Mouse (Mus musculus) left cerebral cortex, adult 2 months (tissue): ENCODE measurements at regions not wholly inside any gene's neighbourhood (a gene's known extent, or its start where the extent isn't known, plus 50 kb on each side); places are given as distances from the start of the nearest gene placed in this dataset.
A peak's percentile ranks its signal among the peaks of the same experiment; 100 is the strongest.

Experiments used
- DNase-seq, 2 experiments: peaks; one replicate each; pipeline ENCODE4 v3.0.0; 2021 to 2022; ENCODE audit warnings: low spot score in 2 of 2, mixed read lengths in 1 of 2; ENCODE audit errors: extremely low spot score in 1 of 2
- H3K27ac ChIP-seq: fragments of 200-600 bp; 2 replicates; pipeline ENCODE4 v1.8.1; 2022
- H3K4me3 ChIP-seq: fragments of 200-600 bp; 2 replicates; pipeline ENCODE4 v1.8.1; 2022
- CTCF ChIP-seq: fragments of 200-600 bp; IDR thresholded peaks from 2 replicates; pipeline ENCODE4 v1.8.1; 2022; ENCODE audit warnings: antibody characterized with exemption, mild to moderate bottlenecking, moderate library complexity
- intact Hi-C: fragments of 180-260 bp; cut with DNase I; formaldehyde crosslinking; loops from one replicate; pipeline ENCODE4 v1.15.1; 2025

DNA sequence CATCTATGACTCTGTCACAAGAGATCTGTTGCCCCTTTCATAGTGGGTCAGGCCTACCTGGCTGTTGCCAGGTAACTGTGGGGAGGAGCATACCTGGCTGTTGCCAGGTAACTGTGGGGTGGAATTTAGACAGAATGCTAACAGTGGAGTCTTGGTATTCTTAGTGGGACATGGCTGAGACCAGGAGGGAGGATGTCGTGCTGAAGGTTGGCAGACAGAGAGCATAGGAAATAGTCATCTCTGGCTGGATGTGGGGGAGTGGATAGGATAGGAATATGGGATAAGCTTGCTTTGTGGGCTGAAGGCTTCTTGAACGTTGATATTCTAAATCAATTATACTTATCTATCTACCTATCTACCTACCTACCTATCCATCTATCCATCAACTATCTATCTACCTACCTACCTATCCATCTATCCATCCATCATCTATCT lies 79.2 kb upstream of the Cpsf6 start:
- no peak overlapping the region for H3K4me3 ChIP-seq
- no peak overlapping the region for H3K27ac ChIP-seq
- no peak for DNase-seq
- no peak for TF ChIP-seq CTCF
- intact Hi-C loops: no loop called here

- no peak for DNase-seq
- Histone ChIP-seq H3K27ac (no peak overlapping the region), H3K4me3 (no peak overlapping the region)
- intact Hi-C loops: no loop called here
- no peak for TF ChIP-seq CTCF
These were observed 78.6 kb upstream of the Cpsf6 start for GRCm38 (mm10) chr10:117458271-117459040.

DNA sequence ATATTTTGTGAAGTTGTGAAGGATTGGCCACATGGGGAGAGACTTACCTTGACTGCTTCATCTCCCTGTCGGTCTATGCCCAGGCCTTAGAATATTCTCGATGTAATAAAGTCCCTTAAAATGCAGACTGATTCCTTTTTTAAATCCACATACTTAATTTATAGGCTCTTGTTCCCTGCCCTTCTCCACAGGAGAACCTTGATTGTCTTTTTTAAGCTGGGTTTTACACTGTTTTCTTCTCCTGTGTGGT lies 77.8 kb upstream of the Cpsf6 start:
- no peak overlapping the region for H3K4me3 ChIP-seq
- TF ChIP-seq CTCF: no peak
- no peak overlapping the region for H3K27ac ChIP-seq
- DNase-seq: no peak
- intact Hi-C loops: no loop called here

DNA sequence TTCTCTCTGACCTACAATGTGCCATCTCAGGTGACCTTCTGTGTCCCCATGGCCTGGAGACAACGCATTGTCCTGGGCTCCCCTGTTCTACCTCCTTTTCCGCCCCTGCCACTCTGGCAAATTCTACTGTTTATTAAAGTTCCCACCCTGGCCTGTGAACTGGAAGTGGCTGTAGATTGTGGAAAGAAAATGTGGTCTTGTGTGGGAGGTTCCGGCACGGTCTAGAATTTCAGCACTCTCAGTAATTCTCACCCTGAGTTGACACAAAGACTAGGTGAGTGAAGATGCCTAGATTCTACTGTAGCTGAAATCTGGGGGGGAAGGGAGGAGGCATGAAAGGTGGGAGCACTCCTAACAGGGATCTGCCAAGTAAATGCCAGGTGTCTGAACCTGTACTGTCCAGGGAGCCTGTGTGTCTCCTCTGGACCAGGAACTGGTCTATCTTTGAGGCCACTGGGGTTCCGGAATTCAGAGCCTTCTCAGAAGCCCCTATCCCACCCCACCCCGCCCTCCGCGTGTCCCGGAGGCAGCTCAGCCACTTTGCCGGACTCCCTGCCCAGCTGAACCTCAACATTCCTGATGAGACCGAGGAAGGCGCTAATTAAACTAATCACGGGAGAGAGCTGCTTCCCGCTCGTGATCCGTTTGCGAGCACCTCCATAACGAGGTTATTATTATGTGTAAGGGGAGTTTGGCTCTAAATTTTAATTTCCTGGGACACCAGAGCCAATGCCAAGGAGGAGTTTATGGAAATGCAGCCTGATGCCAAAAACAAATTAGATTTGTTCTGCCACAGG lies 77.3 kb upstream of the Cpsf6 start:
- Histone ChIP-seq H3K4me3 (no peak overlapping the region), H3K27ac (no peak overlapping the region)
- intact Hi-C loops: no loop called here
- TF ChIP-seq CTCF: no peak
- no peak for DNase-seq

GRCm38 (mm10) chr10:117456427-117456826 lies 76.6 kb upstream of the Cpsf6 start:
- H3K27ac ChIP-seq: no peak overlapping the region
- no peak for TF ChIP-seq CTCF
- intact Hi-C loops: no loop called here
- H3K4me3 ChIP-seq: no peak overlapping the region
- no peak for DNase-seq

- peak; percentile 20 to 48 for DNase-seq
- H3K27ac ChIP-seq: no peak overlapping the region
- TF ChIP-seq CTCF: peak; percentile 74
- intact Hi-C loops: loop anchor here (1.0 kb wide), 1 partner anchor 222 kb away; no protein-coding TSS in a partner anchor
- H3K4me3 ChIP-seq: no peak overlapping the region
These were observed 75.9 kb upstream of the Cpsf6 start for GRCm38 (mm10) chr10:117455595-117456302.

- no peak for DNase-seq
- intact Hi-C loops: loop anchor here (1.0 kb wide), 1 partner anchor 222 kb away; no protein-coding TSS in a partner anchor
- no peak overlapping the region for H3K27ac ChIP-seq
- no peak for TF ChIP-seq CTCF
- H3K4me3 ChIP-seq: no peak overlapping the region
These were observed 75.1 kb upstream of the Cpsf6 start for GRCm38 (mm10) chr10:117454711-117455591.

GRCm38 (mm10) chr10:117454171-117454500 lies 74.3 kb upstream of the Cpsf6 start:
- no peak; the same call in 1 of the 2 replicates for TF ChIP-seq CTCF
- DNase-seq: no peak
- Histone ChIP-seq H3K4me3 (no peak overlapping the region), H3K27ac (no peak overlapping the region)
- intact Hi-C loops: no loop called here

DNA sequence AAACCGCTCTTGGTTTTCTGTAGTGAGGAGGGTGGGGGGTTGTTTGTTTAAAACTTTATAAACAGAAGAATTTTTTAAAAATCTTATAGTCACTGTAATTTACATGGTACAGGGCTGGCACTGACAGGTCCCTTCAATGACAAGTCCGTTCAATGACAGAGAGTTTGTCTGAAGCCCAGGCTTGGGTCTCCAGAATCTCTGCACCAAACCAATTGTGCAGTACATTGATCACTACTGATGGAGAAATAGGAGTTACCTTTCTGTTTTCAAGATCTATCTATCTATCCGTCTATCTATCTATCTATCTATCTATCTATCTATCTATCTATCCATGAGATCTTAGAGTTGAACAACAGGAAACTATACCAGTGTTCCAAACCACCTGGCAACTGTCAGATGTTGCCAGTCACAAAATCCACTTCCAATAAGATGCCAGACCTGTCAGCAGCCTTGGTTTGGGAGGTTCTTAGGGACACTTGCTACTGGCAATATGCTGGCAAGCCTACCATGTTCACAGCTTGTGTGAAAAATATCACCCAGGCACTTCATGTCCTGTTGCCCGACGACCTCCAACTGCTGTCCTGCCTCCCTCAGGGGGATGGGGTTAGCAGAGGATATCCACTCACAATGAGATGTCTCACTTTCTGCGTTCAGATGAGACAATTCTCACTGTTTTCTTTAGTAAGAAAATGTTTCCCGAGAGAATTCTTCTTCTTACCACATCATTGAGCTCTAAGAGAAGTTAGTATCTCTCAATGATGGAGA lies 73.8 kb upstream of the Cpsf6 start:
- intact Hi-C loops: no loop called here
- Histone ChIP-seq H3K27ac (no peak overlapping the region), H3K4me3 (no peak overlapping the region)
- DNase-seq: no peak
- TF ChIP-seq CTCF: no peak

- DNase-seq: no peak
- intact Hi-C loops: no loop called here
- no peak for TF ChIP-seq CTCF
- H3K4me3 ChIP-seq: no peak overlapping the region
- no peak overlapping the region for H3K27ac ChIP-seq
These were observed 72.6 kb upstream of the Cpsf6 start for GRCm38 (mm10) chr10:117452190-117452950.
